Mouse (Mus musculus): ENCODE measurements around the gene Nfe2l3. TPM values are rescaled to one million over a fixed set of nuclear protein-coding genes. Genes with fewer than 3 reads are reported as not detected.
A peak's percentile ranks its signal among the peaks of the same experiment; 100 is the strongest.
"Not testable (repeated sequence)": the region's sequence is repeated elsewhere in the genome, so short reads cannot be mapped to it uniquely, and the experiment has no call there.

The Nfe2l3 gene
- total RNA-seq (2014; rRNA removed) (7.8 and 11.5 TPM in 2 replicates), polyA plus RNA-seq (2015; fragmentation: Nextera tagmentation; extraction: Ambion mirVana) (5.2 and 5.3 TPM in 2 replicates)

GRCm38 (mm10) chr6:51432535-51433397, at the start of gene Nfe2l3:
TSS of gene Nfe2l3 (plus strand) at chr6:51432670.
- Histone ChIP-seq H3K27ac (no peak within 1 kb of the TSS), H3K36me3 (ENCODE audit: insufficient read depth, low read length) (no peaks in the 10 kb centered on the region), H3K27me3 (ENCODE audit: insufficient read depth, low read length) (no peaks in the 10 kb centered on the region), H3K4me3 (ENCODE audit: low read length) (peak within 1 kb of the TSS; percentile 50), H3K4me1 (ENCODE audit: insufficient read depth, low read length) (no peaks in the 10 kb centered on the region), H3K9me3 (ENCODE audit: low read length) (no peaks in the 10 kb centered on the region), H3K9ac (replicated peaks; ENCODE audit: low read length) (peak within 1 kb of the TSS; percentile 66), H3K4me2 (ENCODE audit: low read depth, low read length) (peak within 1 kb of the TSS; percentile 71)
- peak; percentile 52 for DNase-seq (ENCODE audit: low spot score)
- TF ChIP-seq CTCF (IDR thresholded peaks at IDR 0.05; ENCODE audit: low read depth), result no peak
- under 1% methylated on average over 74 of the region's 74 CpGs for WGBS
- peak; percentile 76 for ATAC-seq

DNA sequence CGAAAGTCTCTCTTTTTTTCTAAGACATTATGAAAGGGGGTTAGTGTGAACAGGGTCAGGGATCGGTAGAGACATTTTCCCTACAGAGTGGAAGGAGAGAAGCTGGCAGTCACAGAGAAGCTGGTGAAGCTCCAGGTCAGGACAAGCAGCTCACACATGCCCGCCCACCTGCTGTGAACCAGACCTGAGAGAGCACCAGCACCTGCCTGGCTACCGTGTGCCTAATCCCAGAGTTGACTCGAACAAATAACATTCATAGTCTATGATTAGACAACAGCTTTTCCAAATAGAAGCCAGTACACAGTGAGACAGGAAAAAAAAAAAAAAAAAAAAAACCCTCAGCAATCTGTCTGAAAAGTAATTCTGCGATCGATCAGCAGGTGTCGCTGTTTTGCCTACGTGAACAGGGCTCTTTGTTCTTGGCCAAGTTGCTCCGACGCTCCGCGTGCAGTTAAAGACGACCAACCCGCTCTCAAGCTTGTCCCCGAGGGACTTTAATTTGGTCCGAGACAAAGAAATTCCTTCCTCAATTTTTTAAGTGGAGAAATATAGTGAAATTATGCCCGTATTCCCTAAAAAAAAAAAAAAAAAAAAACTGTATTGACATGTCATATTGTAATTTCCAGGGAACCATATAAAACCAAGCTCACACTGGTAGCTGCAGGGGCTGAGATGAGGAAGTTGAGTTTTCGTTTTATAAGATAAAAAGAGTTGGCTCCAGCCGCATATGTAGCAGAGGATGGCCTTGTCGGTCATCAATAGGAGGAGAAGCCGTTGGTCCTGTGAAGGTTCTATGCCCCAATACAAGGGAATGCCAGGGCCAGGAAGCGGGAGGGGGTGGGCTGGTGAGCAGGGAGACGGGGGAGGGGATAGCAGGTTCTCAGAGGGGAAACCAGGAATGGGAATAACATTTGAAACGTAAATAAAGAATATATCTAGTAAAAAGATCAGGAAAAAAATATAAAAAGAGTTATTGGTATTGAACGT, 48.4 kb upstream of the Nfe2l3 start:
- ATAC-seq (peak; percentile 46; the same call in 1 of the 2 replicates), DNase-seq (ENCODE audit: low spot score) (peak; percentile 98)
- Histone ChIP-seq H3K9me3 (ENCODE audit: low read length) (no peaks in the 10 kb centered on the region), H3K4me1 (ENCODE audit: insufficient read depth, low read length) (no peaks in the 10 kb centered on the region), H3K36me3 (ENCODE audit: insufficient read depth, low read length) (no peaks in the 10 kb centered on the region), H3K4me2 (ENCODE audit: low read depth, low read length) (peak overlapping the region; percentile 45), H3K27ac (peak overlapping the region; percentile 43), H3K9ac (replicated peaks; ENCODE audit: low read length) (no peak overlapping the region), H3K4me3 (ENCODE audit: low read length) (0 out of 2 replicates have a peak overlapping the region, but pooled peaks have one; percentile 11), H3K27me3 (ENCODE audit: insufficient read depth, low read length) (no peaks in the 10 kb centered on the region)
- TF ChIP-seq CTCF (IDR thresholded peaks at IDR 0.05; ENCODE audit: low read depth), result peak; percentile 82
- 12% methylated on average over 26 of the region's 26 CpGs for WGBS

DNA sequence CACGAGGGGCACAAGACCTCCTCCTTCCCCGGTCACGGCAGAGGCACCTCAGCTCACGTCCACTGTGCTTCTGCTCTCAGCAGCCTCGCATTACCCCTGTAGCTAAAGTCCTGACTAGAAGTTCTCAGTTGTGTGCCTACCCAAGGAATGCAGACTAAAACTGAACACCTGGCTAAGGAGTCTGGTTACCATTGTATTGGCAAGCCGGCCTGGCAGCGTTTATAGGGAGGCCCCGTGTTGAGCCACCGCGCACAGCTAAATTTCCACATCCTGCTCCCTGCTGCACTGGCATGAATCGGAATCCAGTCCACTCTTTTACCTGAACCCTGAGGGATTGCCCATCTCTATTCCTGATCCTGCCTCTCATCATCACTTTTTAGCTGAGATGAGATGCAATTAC, 42.0 kb upstream of the Nfe2l3 start:
- DNase-seq (ENCODE audit: low spot score), result no peak
- Histone ChIP-seq H3K9me3 (ENCODE audit: low read length) (no peaks in the 10 kb centered on the region), H3K27ac (no peak overlapping the region), H3K9ac (replicated peaks; ENCODE audit: low read length) (no peak overlapping the region), H3K4me3 (ENCODE audit: low read length) (no peak overlapping the region), H3K27me3 (ENCODE audit: insufficient read depth, low read length) (no peaks in the 10 kb centered on the region), H3K36me3 (ENCODE audit: insufficient read depth, low read length) (no peaks in the 10 kb centered on the region), H3K4me1 (ENCODE audit: insufficient read depth, low read length) (no peaks in the 10 kb centered on the region), H3K4me2 (ENCODE audit: low read depth, low read length) (no peak overlapping the region)
- WGBS, result 73% methylated on average over 11 of the region's 11 CpGs
- no peak for ATAC-seq
- no peak for TF ChIP-seq CTCF (IDR thresholded peaks at IDR 0.05; ENCODE audit: low read depth)

DNA sequence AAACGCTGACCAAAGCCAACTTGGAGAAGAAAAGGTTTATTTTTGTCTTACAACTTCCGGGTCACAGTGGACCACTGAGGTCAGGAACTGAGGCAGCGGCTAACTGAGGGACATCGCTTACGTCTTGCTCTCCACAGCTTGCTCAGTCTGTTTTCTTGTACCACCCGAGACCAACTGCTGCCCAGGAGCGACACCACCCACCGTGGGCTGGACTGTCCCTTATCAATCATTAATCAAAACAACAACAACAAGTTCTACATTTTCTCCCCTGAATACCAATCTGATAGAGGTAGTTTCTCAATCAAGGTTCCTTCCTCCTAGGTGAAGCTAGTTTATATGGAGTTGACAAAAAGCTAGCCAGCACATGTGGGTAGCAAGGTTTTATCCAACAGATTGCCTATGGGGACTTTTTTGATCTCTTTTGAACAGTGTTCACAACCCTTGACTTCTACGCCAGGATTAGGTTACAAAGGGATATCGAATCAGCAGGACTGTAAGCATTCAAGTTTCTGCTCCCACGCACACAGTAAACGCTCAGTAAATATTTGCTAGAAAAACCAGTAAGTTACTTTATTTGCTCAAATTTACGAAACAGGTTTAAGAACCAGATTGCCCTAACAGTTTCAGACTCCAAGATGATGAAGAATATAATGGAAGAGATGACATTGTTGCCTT, 40.5 kb upstream of the Nfe2l3 start:
- Histone ChIP-seq H3K27me3 (ENCODE audit: insufficient read depth, low read length) (no peaks in the 10 kb centered on the region), H3K27ac (no peak overlapping the region), H3K4me3 (ENCODE audit: low read length) (no peak overlapping the region), H3K4me1 (ENCODE audit: insufficient read depth, low read length) (no peaks in the 10 kb centered on the region), H3K36me3 (ENCODE audit: insufficient read depth, low read length) (no peaks in the 10 kb centered on the region), H3K4me2 (ENCODE audit: low read depth, low read length) (no peak overlapping the region), H3K9me3 (ENCODE audit: low read length) (no peaks in the 10 kb centered on the region), H3K9ac (replicated peaks; ENCODE audit: low read length) (no peak overlapping the region)
- no peak for TF ChIP-seq CTCF (IDR thresholded peaks at IDR 0.05; ENCODE audit: low read depth)
- no peak for ATAC-seq
- DNase-seq (ENCODE audit: low spot score), result no peak
- WGBS, result 72% methylated on average over 13 of the region's 13 CpGs

DNA sequence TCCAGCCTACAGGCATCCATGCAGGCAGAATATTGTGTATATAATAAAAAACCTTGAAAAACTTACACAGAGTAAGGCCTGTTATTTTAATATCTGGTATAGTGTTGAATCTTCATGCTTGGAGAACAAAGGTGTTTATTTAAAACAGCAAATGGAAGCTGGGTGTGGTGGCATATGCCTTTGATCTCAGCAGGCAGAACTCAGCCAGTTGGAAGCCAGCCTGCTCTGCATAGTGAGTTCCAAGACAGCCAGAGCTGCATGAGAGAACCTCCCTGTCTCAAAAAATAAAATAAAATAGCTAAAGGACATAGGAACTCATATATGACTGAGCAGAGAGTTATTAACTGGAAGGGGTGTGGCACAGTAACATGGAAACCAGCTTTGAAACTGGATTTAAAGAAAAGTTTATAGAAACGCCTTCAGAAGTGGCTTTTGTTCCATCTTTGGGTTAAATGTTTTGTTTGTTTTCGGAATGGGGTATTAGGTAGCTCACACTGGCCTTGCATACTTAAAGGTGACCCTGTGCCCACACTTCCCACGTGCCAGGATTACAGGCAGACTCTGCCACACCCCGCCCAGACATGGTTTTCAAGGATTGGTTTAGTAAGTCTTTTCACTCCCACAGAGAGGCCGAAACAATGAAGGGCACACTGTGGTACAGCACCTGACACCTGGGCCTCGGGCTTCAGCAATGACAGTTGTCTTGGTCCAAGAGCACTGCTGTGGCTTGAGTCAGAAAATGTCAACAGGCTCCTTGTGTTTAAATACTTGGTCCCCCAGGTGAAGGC, 38.9 kb upstream of the Nfe2l3 start:
- H3K36me3 ChIP-seq (ENCODE audit: insufficient read depth, low read length), result no peaks in the 10 kb centered on the region
- DNase-seq (ENCODE audit: low spot score) (no peak), ATAC-seq (no peak)
- no peaks in the 10 kb centered on the region for H3K27me3 ChIP-seq (ENCODE audit: insufficient read depth, low read length)
- TF ChIP-seq CTCF (IDR thresholded peaks at IDR 0.05; ENCODE audit: low read depth), result no peak
- 57% methylated on average over 6 of the region's 6 CpGs for WGBS
- H3K9ac ChIP-seq (replicated peaks; ENCODE audit: low read length), result no peak overlapping the region
- H3K27ac ChIP-seq, result no peak overlapping the region
- H3K9me3 ChIP-seq (ENCODE audit: low read length), result no peaks in the 10 kb centered on the region
- no peak overlapping the region for H3K4me3 ChIP-seq (ENCODE audit: low read length)
- H3K4me1 ChIP-seq (ENCODE audit: insufficient read depth, low read length), result no peaks in the 10 kb centered on the region
- no peak overlapping the region for H3K4me2 ChIP-seq (ENCODE audit: low read depth, low read length)

DNA sequence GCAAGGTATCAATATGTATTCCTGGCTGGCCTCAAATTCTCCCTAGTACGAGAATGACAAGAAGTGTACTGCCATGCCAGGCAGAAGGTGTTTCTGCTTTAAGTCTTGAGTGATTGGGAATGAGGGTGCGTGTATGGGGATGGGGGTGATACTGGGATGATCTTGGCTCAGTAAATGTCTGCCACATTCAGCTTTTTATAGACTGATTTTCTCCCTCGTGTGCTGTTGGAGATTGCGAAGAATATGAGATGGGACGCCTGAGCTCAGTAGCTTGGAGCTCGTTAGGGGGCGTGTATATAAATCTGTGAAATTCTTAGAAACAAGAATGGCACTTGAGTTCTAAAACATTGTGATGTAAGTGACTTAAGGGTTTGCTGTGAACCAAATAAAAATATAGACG, 38.1 kb upstream of the Nfe2l3 start:
- not testable (repeated sequence) for H3K36me3 ChIP-seq (ENCODE audit: insufficient read depth, low read length); H3K9ac ChIP-seq (replicated peaks; ENCODE audit: low read length); DNase-seq (ENCODE audit: low spot score); ATAC-seq; H3K27ac ChIP-seq; H3K4me1 ChIP-seq (ENCODE audit: insufficient read depth, low read length); H3K9me3 ChIP-seq (ENCODE audit: low read length); H3K27me3 ChIP-seq (ENCODE audit: insufficient read depth, low read length); H3K4me2 ChIP-seq (ENCODE audit: low read depth, low read length); H3K4me3 ChIP-seq (ENCODE audit: low read length)
- WGBS, result 89% methylated on average over 8 of the region's 8 CpGs

DNA sequence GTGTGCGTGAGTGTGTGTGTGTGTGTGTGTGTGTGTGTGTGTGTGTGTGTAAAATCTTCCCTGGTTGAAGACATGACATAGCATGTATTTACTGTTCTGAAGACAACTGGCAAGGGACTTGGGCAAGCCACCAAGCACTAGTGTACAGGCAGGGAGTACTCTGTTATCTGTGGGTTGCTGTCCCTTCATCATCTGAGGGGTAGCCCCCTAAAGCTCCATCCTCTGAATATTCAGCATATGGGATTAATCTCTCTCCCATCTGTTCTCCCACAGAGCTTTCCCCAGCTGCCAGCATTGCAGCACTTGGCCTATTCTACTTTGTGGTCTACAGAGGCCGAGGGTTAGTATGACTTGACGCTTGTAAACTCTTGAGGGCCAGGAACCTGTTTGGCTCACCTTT, 37.5 kb upstream of the Nfe2l3 start:
- not testable (repeated sequence) for ATAC-seq

More for the DNA sequence above, 37.5 kb upstream of the Nfe2l3 start:
- H3K27me3 ChIP-seq (ENCODE audit: insufficient read depth, low read length); H3K4me3 ChIP-seq (ENCODE audit: low read length); H3K9ac ChIP-seq (replicated peaks; ENCODE audit: low read length); H3K9me3 ChIP-seq (ENCODE audit: low read length); DNase-seq (ENCODE audit: low spot score); H3K36me3 ChIP-seq (ENCODE audit: insufficient read depth, low read length); H3K4me2 ChIP-seq (ENCODE audit: low read depth, low read length); H3K27ac ChIP-seq; H3K4me1 ChIP-seq (ENCODE audit: insufficient read depth, low read length): not testable (repeated sequence)
- WGBS, result 66% methylated on average over 3 of the region's 3 CpGs

Measured in hindbrain, postnatal 0 days (tissue).